Mouse (Mus musculus) hindbrain, embryonic 14.5 days (tissue): ENCODE measurements around the gene Slc2a9. TPM values are rescaled to one million over a fixed set of nuclear protein-coding genes. Genes with fewer than 3 reads are reported as not detected.

ENCODE experiments used
- ATAC-seq: fragments of 200-750 bp; cut with Nextera tagmentation; 2 replicates; pipeline ENCODE4 v1.8.0; 2017; ENCODE audit warnings: moderate number of reproducible peaks, mild to moderate bottlenecking, moderate TSS enrichment, moderate library complexity; ENCODE audit not compliant: low FRiP score
- DNase-seq: peaks from one replicate; pipeline ENCODE4 v3.0.0-alpha.2; 2015; ENCODE audit warnings: low spot score
- H3K27ac ChIP-seq: fragments of 300-500 bp; sonication (generic); 2 replicates; pipeline ENCODE4 v1.5.1; 2014; ENCODE audit warnings: mild to moderate bottlenecking, moderate library complexity
- H3K27me3 ChIP-seq: fragments of 300-500 bp; sonication (generic); 2 replicates; pipeline ENCODE4 v1.6.1; 2014; ENCODE audit warnings: mild to moderate bottlenecking, low read length, mixed read lengths; ENCODE audit not compliant: control insufficient read depth, insufficient read depth
- H3K36me3 ChIP-seq: fragments of 300-500 bp; sonication (generic); replicated peaks from 2 replicates; pipeline ENCODE4 v1.6.1; 2014; ENCODE audit not compliant: control insufficient read depth, insufficient read depth
- H3K4me1 ChIP-seq: fragments of 300-500 bp; sonication (generic); replicated peaks from 2 replicates; pipeline ENCODE4 v1.6.1; 2014; ENCODE audit warnings: antibody characterized with exemption, low read length, mixed read lengths; ENCODE audit not compliant: control insufficient read depth, insufficient read depth
- H3K4me2 ChIP-seq: fragments of 300-500 bp; sonication (generic); replicated peaks from 2 replicates; pipeline ENCODE4 v1.6.1; 2014; ENCODE audit warnings: mild to moderate bottlenecking, moderate library complexity
- H3K4me3 ChIP-seq: fragments of 300-500 bp; sonication (generic); replicated peaks from 2 replicates; pipeline ENCODE4 v1.5.1; 2014; ENCODE audit warnings: mild to moderate bottlenecking, low read length
- H3K9ac ChIP-seq: fragments of 300-500 bp; sonication (generic); 2 replicates; pipeline ENCODE4 v1.6.1; 2014
- H3K9me3 ChIP-seq: fragments of 300-500 bp; sonication (generic); 2 replicates; pipeline ENCODE4 v1.6.1; 2016; ENCODE audit warnings: low read length; ENCODE audit not compliant: control insufficient read depth
- WGBS: fragments of 180-500 bp; shearing (Covaris S2); extraction: QIAGEN DNeasy Blood & Tissue Kit; methylation state at CpG from one replicate; pipeline ENCODE4 v1.1.7; 2014; 5-methylcytosine and 5-hydroxymethylcytosine counted together
- polyA plus RNA-seq: library from polyadenylated mRNA; unstranded; fragments of >200 nt; fragmentation: Nextera tagmentation; extraction: Ambion mirVana; gene quantifications from 2 replicates; pipeline ENCODE4 v1.2.1, GENCODE M21; 2014

Slc2a9 gene
- polyA plus RNA-seq, 1 experiment from 2014 or later: 0.27 TPM

- 93% methylated on average over 8 of the region's 8 CpGs for WGBS
- no peak overlapping the region for H3K4me2 ChIP-seq
- ATAC-seq (no peak), DNase-seq (no peak)
- H3K27ac ChIP-seq: no peak overlapping the region
- H3K27me3 ChIP-seq: no peaks in the 10 kb centered on the region
- H3K9ac ChIP-seq: no peak overlapping the region
- H3K4me3 ChIP-seq: no peak overlapping the region
- no peaks in the 10 kb centered on the region for H3K4me1 ChIP-seq
- H3K9me3 ChIP-seq: no peaks in the 10 kb centered on the region
- no peaks in the 10 kb centered on the region for H3K36me3 ChIP-seq
These were observed 53.3 kb downstream of the Slc2a9 start for GRCm38 (mm10) chr5:38449607-38450006.

- no peak overlapping the region for H3K9ac ChIP-seq
- H3K36me3 ChIP-seq: no peaks in the 10 kb centered on the region
- no peaks in the 10 kb centered on the region for H3K9me3 ChIP-seq
- WGBS: 94% methylated on average over 3 of the region's 3 CpGs
- H3K4me1 ChIP-seq: no peaks in the 10 kb centered on the region
- H3K4me2 ChIP-seq: no peak overlapping the region
- H3K4me3 ChIP-seq: no peak overlapping the region
- ATAC-seq: no peak
- H3K27me3 ChIP-seq: no peaks in the 10 kb centered on the region
- DNase-seq: no peak
- no peak overlapping the region for H3K27ac ChIP-seq
These were observed 54.8 kb downstream of the Slc2a9 start for GRCm38 (mm10) chr5:38448121-38448520.

GRCm38 (mm10) chr5:38446316-38446975 is 56.5 kb downstream of the Slc2a9 start:
- 67% methylated on average over 14 of the region's 14 CpGs for WGBS
- Histone ChIP-seq H3K27ac (no peak overlapping the region), H3K9me3 (no peaks in the 10 kb centered on the region), H3K4me1 (no peaks in the 10 kb centered on the region), H3K9ac (no peak overlapping the region), H3K4me3 (no peak overlapping the region), H3K27me3 (no peaks in the 10 kb centered on the region), H3K36me3 (no peaks in the 10 kb centered on the region), H3K4me2 (no peak overlapping the region)
- ATAC-seq (no peak), DNase-seq (no peak)

GRCm38 (mm10) chr5:38441088-38441839 is 61.7 kb downstream of the Slc2a9 start:
- 71% methylated on average over 10 of the region's 10 CpGs for WGBS
- 0 out of 2 replicates have a peak, but pooled peaks have one; percentile 14 for ATAC-seq
- Histone ChIP-seq H3K36me3 (no peaks in the 10 kb centered on the region), H3K9ac (no peak overlapping the region), H3K4me3 (no peak overlapping the region), H3K4me1 (no peaks in the 10 kb centered on the region), H3K9me3 (no peaks in the 10 kb centered on the region), H3K27ac (no peak overlapping the region), H3K27me3 (no peaks in the 10 kb centered on the region), H3K4me2 (no peak overlapping the region)
- DNase-seq: no peak

GRCm38 (mm10) chr5:38440252-38441005 is 62.5 kb downstream of the Slc2a9 start:
- Histone ChIP-seq H3K9me3 (no peaks in the 10 kb centered on the region), H3K4me3 (no peak overlapping the region), H3K9ac (no peak overlapping the region), H3K27ac (no peak overlapping the region), H3K27me3 (no peaks in the 10 kb centered on the region), H3K4me2 (no peak overlapping the region), H3K4me1 (no peaks in the 10 kb centered on the region), H3K36me3 (no peaks in the 10 kb centered on the region)
- ATAC-seq: no peak
- 87% methylated on average over 9 of the region's 9 CpGs for WGBS
- DNase-seq: no peak

GRCm38 (mm10) chr5:38436681-38437080 is 66.3 kb downstream of the Slc2a9 start:
- 92% methylated on average over 11 of the region's 11 CpGs for WGBS
- ATAC-seq: no peak
- no peak overlapping the region for H3K4me2 ChIP-seq

DNA sequence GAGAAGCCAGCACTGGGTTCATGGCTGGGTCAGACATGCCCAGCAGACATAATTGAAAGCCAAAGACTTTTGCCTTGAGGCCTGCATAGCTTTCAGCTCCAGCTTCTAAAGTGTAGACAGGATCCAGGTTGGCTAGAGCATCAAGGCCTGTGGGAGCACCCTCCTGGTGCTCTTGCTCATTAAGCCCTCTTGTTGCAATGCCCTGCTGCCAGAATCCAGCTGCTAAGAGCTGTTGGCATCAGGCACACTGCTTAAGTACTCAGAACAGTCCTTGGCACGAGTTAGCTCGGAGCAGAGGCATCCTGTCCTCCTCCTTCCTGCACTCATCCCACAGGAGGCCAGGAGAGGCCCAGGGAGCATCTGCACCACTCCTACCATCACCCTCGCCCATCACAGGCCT is 68.1 kb downstream of the Slc2a9 start:
- Histone ChIP-seq H3K4me1 (no peaks in the 10 kb centered on the region), H3K27me3 (no peaks in the 10 kb centered on the region), H3K9me3 (no peaks in the 10 kb centered on the region), H3K4me3 (no peak overlapping the region), H3K4me2 (no peak overlapping the region), H3K9ac (no peak overlapping the region), H3K27ac (no peak overlapping the region), H3K36me3 (no peaks in the 10 kb centered on the region)
- ATAC-seq (no peak), DNase-seq (no peak)
- 77% methylated on average over 3 of the region's 3 CpGs for WGBS

More at GRCm38 (mm10) chr5:38436681-38437080, 66.3 kb downstream of the Slc2a9 start:
- no peaks in the 10 kb centered on the region for H3K4me1 ChIP-seq
- H3K27me3 ChIP-seq: no peaks in the 10 kb centered on the region
- H3K36me3 ChIP-seq: no peaks in the 10 kb centered on the region
- H3K27ac ChIP-seq: no peak overlapping the region
- DNase-seq: no peak
- no peaks in the 10 kb centered on the region for H3K9me3 ChIP-seq
- no peak overlapping the region for H3K9ac ChIP-seq
- no peak overlapping the region for H3K4me3 ChIP-seq

GRCm38 (mm10) chr5:38431201-38431600 is 71.7 kb downstream of the Slc2a9 start:
- WGBS: 92% methylated on average over 7 of the region's 7 CpGs
- no peak for ATAC-seq
- no peaks in the 10 kb centered on the region for H3K9me3 ChIP-seq
- H3K4me2 ChIP-seq: no peak overlapping the region
- no peaks in the 10 kb centered on the region for H3K4me1 ChIP-seq
- no peak overlapping the region for H3K27ac ChIP-seq
- H3K9ac ChIP-seq: no peak overlapping the region
- H3K4me3 ChIP-seq: no peak overlapping the region
- H3K36me3 ChIP-seq: no peaks in the 10 kb centered on the region
- no peak for DNase-seq
- H3K27me3 ChIP-seq: no peaks in the 10 kb centered on the region

DNA sequence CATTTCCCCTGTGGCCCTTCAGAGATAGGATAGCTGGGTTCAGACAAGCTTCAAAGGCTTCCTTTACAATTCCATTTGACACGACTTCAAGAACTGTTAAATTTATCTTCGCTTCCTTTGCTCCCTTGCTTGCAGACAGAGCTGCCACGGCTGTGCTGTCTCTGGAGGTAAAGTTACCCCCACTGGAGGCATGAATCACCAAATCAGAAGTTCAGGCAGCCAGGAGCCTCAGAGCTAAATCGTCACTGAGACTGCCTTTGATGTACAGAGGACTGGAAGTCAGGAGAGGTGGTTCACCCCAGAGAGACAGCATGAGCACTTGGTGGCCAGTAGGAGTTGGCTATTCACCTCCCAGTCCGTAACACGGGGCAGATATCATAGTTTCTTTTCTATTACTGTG is 73.8 kb downstream of the Slc2a9 start:
- ATAC-seq (no peak), DNase-seq (no peak)
- Histone ChIP-seq H3K4me2 (no peak overlapping the region), H3K27ac (no peak overlapping the region), H3K9me3 (no peaks in the 10 kb centered on the region), H3K9ac (no peak overlapping the region), H3K4me3 (no peak overlapping the region), H3K27me3 (no peaks in the 10 kb centered on the region), H3K4me1 (no peaks in the 10 kb centered on the region), H3K36me3 (no peaks in the 10 kb centered on the region)
- 69% methylated on average over 6 of the region's 6 CpGs for WGBS
